Mouse (Mus musculus): Measurements from ENCODE around the gene Myh9. TPM values are rescaled to one million over a fixed set of nuclear protein-coding genes. Genes with fewer than 3 reads are reported as not detected.
A peak's percentile ranks its signal among the peaks of the same experiment; 100 is the strongest.

Myh9 gene
- total and polyA plus RNA-seq, 2 experiments from 2014 or later: 17.5 to 63.6 TPM

DNA sequence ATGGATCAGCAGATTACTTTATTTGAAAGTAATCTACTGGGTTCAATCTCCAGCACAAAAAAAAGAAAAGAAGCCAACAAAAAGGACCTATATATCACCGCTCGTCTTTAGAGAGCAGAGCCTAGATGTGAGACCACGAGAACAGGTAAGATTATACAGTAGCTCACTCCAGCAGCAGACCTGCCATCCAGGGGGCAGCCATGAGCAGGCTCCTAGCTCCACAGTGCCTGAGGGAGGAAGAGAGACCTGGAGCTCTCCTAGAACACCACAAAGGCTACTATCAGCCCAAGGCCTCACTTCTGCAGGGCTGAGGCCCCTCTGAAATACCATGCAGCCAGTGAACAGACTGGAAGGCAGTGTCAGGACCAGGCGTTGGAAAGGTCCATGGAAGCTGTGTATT lies 39.0 kb downstream of the Myh9 start:
- no peaks in the 10 kb centered on the region for H3K9me3 ChIP-seq (replicated peaks; ENCODE audit: control insufficient read depth, low read length)
- DNase-seq (ENCODE audit: low spot score) (no peak), ATAC-seq (ENCODE audit: insufficient read depth, low read depth) (no peak)
- H3K4me3 ChIP-seq (ENCODE audit: low read depth, low read length): no peak overlapping the region
- peak overlapping the region; percentile 77 for H3K27ac ChIP-seq (ENCODE audit: low read depth)
- peaks cover 87% of the 10 kb centered on the region for H3K4me1 ChIP-seq (ENCODE audit: control insufficient read depth, insufficient read depth)
- H3K27me3 ChIP-seq (ENCODE audit: control insufficient read depth, insufficient read depth, low read length): no peaks in the 10 kb centered on the region
- peaks cover 44% of the 10 kb centered on the region for H3K36me3 ChIP-seq (replicated peaks; ENCODE audit: control insufficient read depth, insufficient read depth, low read length)
- TF ChIP-seq CTCF (IDR thresholded peaks at IDR 0.05; ENCODE audit: low read depth) (peak; percentile 31; the same call in 1 of the 2 replicates), EP300 (IDR thresholded peaks at IDR 0.05; ENCODE audit: low read depth) (no peak)
- 61% methylated on average over 4 of the region's 4 CpGs for WGBS
- H3K4me2 ChIP-seq (ENCODE audit: low read depth, low read length): no peak overlapping the region
- H3K9ac ChIP-seq (replicated peaks; ENCODE audit: low read depth, low read length): no peak overlapping the region

DNA sequence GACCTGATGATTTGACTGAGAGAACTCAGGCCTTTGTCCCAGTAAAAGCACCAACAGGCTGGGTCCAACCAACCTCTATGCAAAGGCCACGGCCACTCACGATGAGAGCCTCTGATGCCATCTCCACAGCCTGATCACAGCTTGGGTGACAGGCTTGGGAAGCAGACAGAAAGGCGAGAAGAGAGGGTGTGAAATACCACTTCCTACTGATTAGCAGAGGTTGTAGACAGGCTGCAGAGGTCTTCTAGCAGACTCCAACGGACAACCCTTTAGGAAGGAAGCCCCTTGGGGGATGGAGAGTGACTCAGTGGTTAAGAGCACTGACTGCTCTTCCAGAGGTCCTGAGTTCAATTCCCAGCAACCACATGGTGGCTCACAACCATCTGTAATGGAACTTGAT lies 40.8 kb downstream of the Myh9 start:
- Histone ChIP-seq H3K36me3 (replicated peaks; ENCODE audit: control insufficient read depth, insufficient read depth, low read length) (peaks cover 34% of the 10 kb centered on the region), H3K9ac (replicated peaks; ENCODE audit: low read depth, low read length) (0 out of 2 replicates have a peak overlapping the region, but pooled peaks have one; percentile 10), H3K4me1 (ENCODE audit: control insufficient read depth, insufficient read depth) (peaks cover 80% of the 10 kb centered on the region)

DNA sequence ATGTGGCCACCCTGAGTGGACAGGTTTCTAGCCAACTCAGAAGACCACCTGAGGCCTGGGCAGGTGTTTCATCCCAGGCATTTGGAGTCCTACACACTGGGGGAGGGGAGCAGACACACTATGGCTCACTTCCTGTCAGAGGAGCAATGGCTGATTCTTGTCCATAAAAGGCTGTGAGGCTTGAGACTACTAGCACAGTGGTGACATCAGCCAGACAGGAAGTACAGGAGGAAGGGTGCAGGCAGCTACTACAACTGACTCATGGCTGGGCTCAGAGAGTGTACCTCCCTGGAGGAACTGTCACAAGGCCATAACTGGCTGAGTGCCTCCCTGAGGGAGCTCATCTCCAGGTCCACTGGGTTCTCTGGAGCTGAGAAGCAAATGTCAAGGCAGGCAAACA lies 41.5 kb downstream of the Myh9 start:
- peak; percentile 94 for DNase-seq (ENCODE audit: low spot score)
- Histone ChIP-seq H3K9ac (replicated peaks; ENCODE audit: low read depth, low read length) (0 out of 2 replicates have a peak overlapping the region, but pooled peaks have one; percentile 10), H3K9me3 (replicated peaks; ENCODE audit: control insufficient read depth, low read length) (no peaks in the 10 kb centered on the region)

More for the DNA sequence above, 40.8 kb downstream of the Myh9 start:
- ATAC-seq (ENCODE audit: insufficient read depth, low read depth) (no peak), DNase-seq (ENCODE audit: low spot score) (no peak)
- Histone ChIP-seq H3K9me3 (replicated peaks; ENCODE audit: control insufficient read depth, low read length) (no peaks in the 10 kb centered on the region), H3K4me2 (ENCODE audit: low read depth, low read length) (no peak overlapping the region), H3K27me3 (ENCODE audit: control insufficient read depth, insufficient read depth, low read length) (no peaks in the 10 kb centered on the region), H3K4me3 (ENCODE audit: low read depth, low read length) (no peak overlapping the region), H3K27ac (ENCODE audit: low read depth) (peak overlapping the region; percentile 92)
- no peak for TF ChIP-seq EP300 (IDR thresholded peaks at IDR 0.05; ENCODE audit: low read depth)
- TF ChIP-seq CTCF (IDR thresholded peaks at IDR 0.05; ENCODE audit: low read depth): no peak
- WGBS: 14% methylated on average over 4 of the region's 4 CpGs

DNA sequence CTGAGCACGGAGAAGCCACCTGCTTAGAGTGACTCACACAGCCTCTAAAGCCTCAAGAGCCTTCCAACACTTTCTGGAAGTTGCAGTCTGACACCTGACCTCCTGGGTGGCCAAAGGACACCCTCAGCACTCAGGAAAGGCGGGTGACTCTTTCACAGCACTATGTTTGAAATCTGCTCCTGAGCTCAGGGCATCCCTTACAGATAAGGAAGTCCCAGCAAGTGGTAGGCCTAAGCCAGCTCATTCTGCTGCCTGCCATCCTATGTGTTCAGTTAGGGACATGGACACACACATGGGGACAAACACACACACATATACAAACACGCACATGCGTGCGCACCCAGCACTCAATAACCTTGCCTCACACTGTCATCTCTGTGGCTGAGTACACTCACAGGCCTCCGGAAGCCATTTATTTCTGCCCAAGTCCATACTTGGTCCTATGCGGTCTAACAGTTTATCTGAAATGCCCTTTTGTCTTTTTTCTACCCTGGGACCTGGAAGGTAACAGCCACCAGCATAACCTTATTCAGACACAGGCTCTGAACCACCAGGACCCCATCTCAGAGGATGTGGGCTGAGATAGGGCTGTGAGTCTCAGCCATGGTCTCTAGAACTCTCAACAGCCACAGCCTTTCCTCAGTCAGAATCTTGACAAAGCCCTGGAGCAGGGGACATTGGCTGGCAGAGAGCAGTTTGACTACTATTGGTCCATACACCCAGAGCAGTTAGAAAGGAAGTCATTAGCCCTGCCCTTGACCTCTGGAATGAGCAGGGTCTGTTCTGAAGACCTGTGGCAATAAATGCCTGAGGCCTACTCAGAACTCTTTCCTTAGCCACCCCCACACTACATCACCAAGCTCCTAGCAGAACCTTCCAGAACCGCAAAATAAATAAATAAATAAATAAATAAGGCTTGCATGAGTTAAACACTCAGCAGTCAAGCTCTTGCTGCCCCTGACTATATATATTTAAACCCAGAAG lies 42.2 kb downstream of the Myh9 start:
- ATAC-seq (ENCODE audit: insufficient read depth, low read depth): no peak
- DNase-seq (ENCODE audit: low spot score): no peak
- Histone ChIP-seq H3K27me3 (ENCODE audit: control insufficient read depth, insufficient read depth, low read length) (no peaks in the 10 kb centered on the region), H3K4me3 (ENCODE audit: low read depth, low read length) (no peak overlapping the region), H3K9me3 (replicated peaks; ENCODE audit: control insufficient read depth, low read length) (no peaks in the 10 kb centered on the region), H3K4me1 (ENCODE audit: control insufficient read depth, insufficient read depth) (peaks cover 75% of the 10 kb centered on the region), H3K36me3 (replicated peaks; ENCODE audit: control insufficient read depth, insufficient read depth, low read length) (peaks cover 38% of the 10 kb centered on the region), H3K9ac (replicated peaks; ENCODE audit: low read depth, low read length) (peak overlapping the region; percentile 41; the same call in 1 of the 2 replicates), H3K4me2 (ENCODE audit: low read depth, low read length) (no peak overlapping the region), H3K27ac (ENCODE audit: low read depth) (peak overlapping the region; percentile 92)
- 69% methylated on average over 8 of the region's 8 CpGs for WGBS
- TF ChIP-seq CTCF (IDR thresholded peaks at IDR 0.05; ENCODE audit: low read depth) (no peak), EP300 (IDR thresholded peaks at IDR 0.05; ENCODE audit: low read depth) (no peak)

More for the DNA sequence above, 41.5 kb downstream of the Myh9 start:
- TF ChIP-seq EP300 (IDR thresholded peaks at IDR 0.05; ENCODE audit: low read depth) (peak; percentile 83), CTCF (IDR thresholded peaks at IDR 0.05; ENCODE audit: low read depth) (no peak)
- peaks cover 35% of the 10 kb centered on the region for H3K36me3 ChIP-seq (replicated peaks; ENCODE audit: control insufficient read depth, insufficient read depth, low read length)
- H3K4me2 ChIP-seq (ENCODE audit: low read depth, low read length): no peak overlapping the region
- H3K27ac ChIP-seq (ENCODE audit: low read depth): peak overlapping the region; percentile 92
- peak; percentile 70 for ATAC-seq (ENCODE audit: insufficient read depth, low read depth)
- H3K27me3 ChIP-seq (ENCODE audit: control insufficient read depth, insufficient read depth, low read length): no peaks in the 10 kb centered on the region
- peaks cover 79% of the 10 kb centered on the region for H3K4me1 ChIP-seq (ENCODE audit: control insufficient read depth, insufficient read depth)
- H3K4me3 ChIP-seq (ENCODE audit: low read depth, low read length): no peak overlapping the region

DNA sequence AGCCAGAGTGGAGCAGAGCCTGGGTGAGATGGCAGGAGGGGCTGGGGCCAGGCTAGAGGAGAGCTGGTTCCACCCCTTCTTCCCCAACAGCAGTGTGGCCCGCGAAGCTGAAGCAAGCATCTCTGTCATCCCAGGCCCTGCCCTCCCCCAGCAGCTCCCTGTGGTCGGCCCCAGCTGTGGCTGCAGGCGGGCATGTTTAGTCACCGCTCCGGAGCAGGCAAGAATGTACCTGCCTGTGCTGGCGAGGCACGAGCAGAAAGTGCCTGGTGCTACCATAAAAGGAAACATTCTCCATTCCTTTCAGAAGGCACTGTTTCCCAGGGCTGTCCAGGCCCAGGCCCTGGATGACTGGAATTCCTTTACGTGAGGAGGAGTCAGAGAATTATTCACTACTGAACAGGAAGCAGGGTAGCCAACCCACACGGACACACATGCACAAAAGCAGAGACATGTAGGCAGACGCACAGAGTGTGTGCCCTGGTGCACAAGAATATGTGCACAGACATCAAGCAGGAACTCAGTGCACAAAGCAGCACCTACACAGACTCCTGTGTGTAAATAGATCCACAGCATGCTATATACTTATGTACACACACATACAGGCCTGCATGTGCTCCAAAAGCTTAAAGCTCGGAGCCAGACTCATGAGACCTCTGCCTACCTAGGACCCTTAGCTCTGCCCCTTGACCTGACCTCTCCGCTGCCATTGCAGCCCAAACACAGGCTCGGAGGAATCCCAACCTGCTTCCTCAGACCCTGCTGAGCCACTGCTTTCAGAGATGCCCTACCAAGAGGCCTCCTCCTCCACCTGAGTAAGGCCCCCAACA lies 43.1 kb downstream of the Myh9 start:
- peaks cover 45% of the 10 kb centered on the region for H3K36me3 ChIP-seq (replicated peaks; ENCODE audit: control insufficient read depth, insufficient read depth, low read length)
- ATAC-seq (ENCODE audit: insufficient read depth, low read depth) (peak; percentile 69), DNase-seq (ENCODE audit: low spot score) (peak; percentile 84)
- H3K9me3 ChIP-seq (replicated peaks; ENCODE audit: control insufficient read depth, low read length): no peaks in the 10 kb centered on the region
- H3K27me3 ChIP-seq (ENCODE audit: control insufficient read depth, insufficient read depth, low read length): no peaks in the 10 kb centered on the region
- H3K4me1 ChIP-seq (ENCODE audit: control insufficient read depth, insufficient read depth): peaks cover 66% of the 10 kb centered on the region
- peak overlapping the region; percentile 92 for H3K27ac ChIP-seq (ENCODE audit: low read depth)
- H3K4me2 ChIP-seq (ENCODE audit: low read depth, low read length): peak overlapping the region; percentile 12; the same call in 1 of the 2 replicates
- WGBS: 11% methylated on average over 14 of the region's 14 CpGs
- no peak overlapping the region for H3K4me3 ChIP-seq (ENCODE audit: low read depth, low read length)
- peak; percentile 62; the same call in 1 of the 2 replicates for TF ChIP-seq EP300 (IDR thresholded peaks at IDR 0.05; ENCODE audit: low read depth)
- no peak for TF ChIP-seq CTCF (IDR thresholded peaks at IDR 0.05; ENCODE audit: low read depth)
- peak overlapping the region; percentile 41 for H3K9ac ChIP-seq (replicated peaks; ENCODE audit: low read depth, low read length)

Data from heart, postnatal 0 days (tissue).